Mouse (Mus musculus) heart, embryonic 11.5 days (tissue): ENCODE data around the gene Ttc28. TPM values are rescaled to one million over a fixed set of nuclear protein-coding genes. Genes with fewer than 3 reads are reported as not detected.

Experiments
- ATAC-seq: fragments of 200-750 bp; cut with Nextera tagmentation; replicated peaks from 2 replicates; pipeline ENCODE4 v1.8.0; 2017; ENCODE audit warnings: moderate library complexity; ENCODE audit not compliant: insufficient number of reproducible peaks, low FRiP score, low TSS enrichment
- H3K27ac ChIP-seq: fragments of 300-500 bp; sonication (generic); 2 replicates; pipeline ENCODE4 v1.5.1; 2014; ENCODE audit warnings: mild to moderate bottlenecking, low read depth, low read length
- H3K27me3 ChIP-seq: fragments of 300-500 bp; sonication (generic); 2 replicates; pipeline ENCODE4 v1.6.1; 2014; ENCODE audit warnings: mild to moderate bottlenecking, low read length, mixed read lengths; ENCODE audit not compliant: control insufficient read depth, insufficient read depth
- H3K36me3 ChIP-seq: fragments of 300-500 bp; sonication (generic); 2 replicates; pipeline ENCODE4 v1.6.1; 2014; ENCODE audit warnings: mild to moderate bottlenecking, low read length, moderate library complexity, mixed read lengths; ENCODE audit not compliant: control insufficient read depth, insufficient read depth
- H3K4me1 ChIP-seq: fragments of 300-500 bp; sonication (generic); 2 replicates; pipeline ENCODE4 v1.6.1; 2014; ENCODE audit warnings: low read length; ENCODE audit not compliant: control insufficient read depth, insufficient read depth
- H3K4me2 ChIP-seq: fragments of 300-500 bp; sonication (generic); 2 replicates; pipeline ENCODE4 v1.6.1; 2014; ENCODE audit warnings: mild to moderate bottlenecking, moderate library complexity
- H3K4me3 ChIP-seq: fragments of 300-500 bp; sonication (generic); 2 replicates; pipeline ENCODE4 v1.5.1; 2014; ENCODE audit warnings: low read depth, low read length
- H3K9ac ChIP-seq: fragments of 300-500 bp; sonication (generic); 2 replicates; pipeline ENCODE4 v1.6.1; 2014; ENCODE audit warnings: mild to moderate bottlenecking, low read depth, low read length, moderate library complexity
- H3K9me3 ChIP-seq: fragments of 300-500 bp; sonication (generic); replicated peaks from 2 replicates; pipeline ENCODE4 v1.6.1; 2016; ENCODE audit warnings: low read length; ENCODE audit not compliant: control insufficient read depth
- WGBS: fragments of 180-500 bp; shearing (Covaris S2); extraction: QIAGEN DNeasy Blood & Tissue Kit; methylation state at CpG from one replicate; pipeline ENCODE4 v1.1.7; 2014; ENCODE audit not compliant: insufficient replicate concordance; 5-methylcytosine and 5-hydroxymethylcytosine counted together
- polyA plus RNA-seq: library from polyadenylated mRNA; unstranded; fragments of >200 nt; fragmentation: Nextera tagmentation; extraction: Ambion mirVana; gene quantifications from 2 replicates; pipeline ENCODE4 v1.2.1, GENCODE M21; 2014

The Ttc28 gene
- polyA plus RNA-seq, 1 experiment from 2014 or later = 8.1 TPM

GRCm38 (mm10) chr5:110996835-110997539 is 117.4 kb downstream of the Ttc28 start:
- H3K9ac ChIP-seq = no peak overlapping the region
- ATAC-seq = no peak
- no peaks in the 10 kb centered on the region for H3K27me3 ChIP-seq

GRCm38 (mm10) chr5:110997692-110998091 is 118.1 kb downstream of the Ttc28 start:
- no peak for ATAC-seq
- H3K27ac ChIP-seq = no peak overlapping the region

More at GRCm38 (mm10) chr5:110996835-110997539, 117.4 kb downstream of the Ttc28 start:
- H3K4me1 ChIP-seq = peaks cover 4% of the 10 kb centered on the region
- WGBS = 85% methylated on average over 13 of the region's 13 CpGs
- no peak overlapping the region for H3K4me2 ChIP-seq
- no peak overlapping the region for H3K4me3 ChIP-seq
- H3K9me3 ChIP-seq = no peaks in the 10 kb centered on the region
- H3K27ac ChIP-seq = no peak overlapping the region
- no peaks in the 10 kb centered on the region for H3K36me3 ChIP-seq

GRCm38 (mm10) chr5:110998298-110998697 is 118.7 kb downstream of the Ttc28 start:
- Histone ChIP-seq H3K27me3 (no peaks in the 10 kb centered on the region), H3K9me3 (no peaks in the 10 kb centered on the region), H3K9ac (no peak overlapping the region), H3K4me3 (no peak overlapping the region), H3K4me2 (0 out of 2 replicates have a peak overlapping the region, but pooled peaks have one; percentile 11), H3K36me3 (no peaks in the 10 kb centered on the region), H3K27ac (no peak overlapping the region), H3K4me1 (peaks cover 4% of the 10 kb centered on the region)
- WGBS = 42% methylated on average over 4 of the region's 4 CpGs
- no peak for ATAC-seq

More at GRCm38 (mm10) chr5:110997692-110998091, 118.1 kb downstream of the Ttc28 start:
- no peak overlapping the region for H3K4me3 ChIP-seq
- no peaks in the 10 kb centered on the region for H3K27me3 ChIP-seq
- peaks cover 4% of the 10 kb centered on the region for H3K4me1 ChIP-seq
- no peaks in the 10 kb centered on the region for H3K9me3 ChIP-seq
- no peak overlapping the region for H3K4me2 ChIP-seq
- 74% methylated on average over 7 of the region's 7 CpGs for WGBS
- no peaks in the 10 kb centered on the region for H3K36me3 ChIP-seq
- H3K9ac ChIP-seq = no peak overlapping the region

GRCm38 (mm10) chr5:111000953-111001352 is 121.3 kb downstream of the Ttc28 start:
- Histone ChIP-seq H3K9me3 (no peaks in the 10 kb centered on the region), H3K4me3 (no peak overlapping the region), H3K9ac (no peak overlapping the region), H3K4me1 (peaks cover 11% of the 10 kb centered on the region), H3K27me3 (no peaks in the 10 kb centered on the region), H3K27ac (no peak overlapping the region), H3K4me2 (no peak overlapping the region), H3K36me3 (no peaks in the 10 kb centered on the region)
- WGBS = 67% methylated on average over 5 of the region's 5 CpGs
- no peak for ATAC-seq

GRCm38 (mm10) chr5:111003220-111003619 is 123.6 kb downstream of the Ttc28 start:
- Histone ChIP-seq H3K27ac (no peak overlapping the region), H3K27me3 (no peaks in the 10 kb centered on the region), H3K9ac (no peak overlapping the region), H3K4me3 (no peak overlapping the region), H3K4me2 (no peak overlapping the region), H3K9me3 (no peaks in the 10 kb centered on the region), H3K36me3 (no peaks in the 10 kb centered on the region), H3K4me1 (peaks cover 22% of the 10 kb centered on the region)
- 65% methylated on average over 5 of the region's 5 CpGs for WGBS
- ATAC-seq = no peak

DNA sequence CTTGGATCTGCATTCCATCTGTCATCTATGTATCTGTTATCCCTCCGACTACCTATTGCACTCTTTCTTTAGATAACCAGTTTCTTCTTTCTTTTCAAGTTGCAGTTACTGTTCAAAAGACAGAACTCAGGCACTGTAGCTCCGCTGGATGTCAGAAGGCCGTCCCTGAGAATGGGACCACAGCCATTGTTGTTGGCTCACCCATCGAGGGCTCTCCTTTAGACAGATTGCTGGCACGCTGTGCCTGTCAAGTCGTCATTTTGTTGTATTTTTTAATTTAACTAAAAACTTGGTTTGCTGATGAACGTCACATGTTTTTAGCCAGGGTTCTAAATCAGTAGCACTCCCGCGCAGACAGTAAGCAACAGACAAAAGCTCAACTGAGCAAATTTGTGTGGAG is 124.1 kb downstream of the Ttc28 start:
- H3K9ac ChIP-seq = no peak overlapping the region
- ATAC-seq = no peak
- H3K27ac ChIP-seq = no peak overlapping the region
- no peaks in the 10 kb centered on the region for H3K36me3 ChIP-seq
- no peak overlapping the region for H3K4me3 ChIP-seq
- 74% methylated on average over 9 of the region's 9 CpGs for WGBS
- H3K4me2 ChIP-seq = no peak overlapping the region
- H3K27me3 ChIP-seq = no peaks in the 10 kb centered on the region
- H3K9me3 ChIP-seq = no peaks in the 10 kb centered on the region
- H3K4me1 ChIP-seq = peaks cover 20% of the 10 kb centered on the region

DNA sequence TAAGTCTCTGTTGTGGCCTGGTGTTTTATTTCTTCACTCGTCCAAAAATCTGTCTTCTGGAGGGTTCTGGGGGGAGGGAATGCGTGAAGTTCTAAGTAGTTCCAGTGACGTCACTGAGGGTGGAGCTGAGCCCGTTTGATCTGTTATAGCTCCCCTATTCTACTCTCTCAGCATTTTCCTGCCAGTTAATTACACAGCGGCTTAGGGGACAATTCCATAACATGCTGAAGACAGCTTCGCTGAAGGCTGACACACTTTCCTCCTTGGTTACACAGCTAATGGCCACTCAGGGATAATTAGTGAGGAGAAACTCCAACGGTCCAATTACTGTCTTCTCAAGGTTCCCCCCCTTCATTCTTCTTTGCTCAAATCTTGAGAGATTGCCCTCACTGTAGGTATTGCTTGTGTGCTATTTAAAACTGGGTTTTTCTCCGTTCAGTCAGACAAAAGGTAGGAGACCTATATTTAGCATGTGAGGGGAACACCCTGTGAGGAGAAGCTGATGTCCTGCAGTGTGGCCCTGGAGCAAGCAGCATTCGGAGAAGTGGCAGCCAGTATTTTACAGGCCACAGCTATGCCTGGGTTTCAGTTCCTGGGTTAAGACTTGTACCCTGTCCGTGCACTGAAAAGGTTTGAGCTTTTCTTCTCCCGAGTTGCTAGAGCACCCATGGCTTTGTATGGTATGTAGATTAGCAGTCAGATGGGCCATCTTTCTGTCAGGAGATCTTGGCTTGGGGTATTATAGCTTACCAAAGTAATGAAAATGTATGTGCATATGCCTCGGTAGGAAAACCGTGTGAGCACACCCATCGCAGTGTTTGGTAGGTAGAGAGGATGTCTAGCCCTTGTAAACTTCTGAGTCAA is 126.9 kb downstream of the Ttc28 start:
- no peaks in the 10 kb centered on the region for H3K9me3 ChIP-seq
- no peak overlapping the region for H3K4me3 ChIP-seq
- 57% methylated on average over 14 of the region's 14 CpGs for WGBS
- H3K36me3 ChIP-seq = peaks cover 2% of the 10 kb centered on the region; the same call in 1 of the 2 replicates
- H3K27me3 ChIP-seq = no peaks in the 10 kb centered on the region
- H3K9ac ChIP-seq = no peak overlapping the region
- no peak for ATAC-seq
- peak overlapping the region; percentile 24; the same call in 1 of the 2 replicates for H3K4me2 ChIP-seq
- H3K27ac ChIP-seq = peak overlapping the region; percentile 67
- H3K4me1 ChIP-seq = peaks cover 27% of the 10 kb centered on the region

GRCm38 (mm10) chr5:111007136-111007500 is 127.5 kb downstream of the Ttc28 start:
- no peak for ATAC-seq
- no peak overlapping the region for H3K4me3 ChIP-seq
- WGBS = 53% methylated on average over 7 of the region's 7 CpGs
- no peaks in the 10 kb centered on the region for H3K9me3 ChIP-seq
- no peak overlapping the region for H3K9ac ChIP-seq
- H3K4me2 ChIP-seq = no peak overlapping the region; the same call in 1 of the 2 replicates
- H3K36me3 ChIP-seq = peaks cover 2% of the 10 kb centered on the region; the same call in 1 of the 2 replicates
- H3K27me3 ChIP-seq = no peaks in the 10 kb centered on the region
- H3K27ac ChIP-seq = peak overlapping the region; percentile 67; the same call in 1 of the 2 replicates
- H3K4me1 ChIP-seq = peaks cover 28% of the 10 kb centered on the region
